Mouse (Mus musculus) brain, embryonic 14.5 days (tissue): ENCODE data around the gene Rce1.

Experiments used
- CTCF ChIP-seq: fragments of 200-500 bp; IDR thresholded peaks from 2 replicates; pipeline ENCODE4 v1.5.1; 2012; ENCODE audit warnings: inconsistent platforms, mild to moderate bottlenecking, moderate library complexity, borderline replicate concordance; ENCODE audit not compliant: insufficient read depth, insufficient read length; ENCODE audit errors: extremely low read depth
- POLR2A ChIP-seq: fragments of 200-500 bp; IDR thresholded peaks from 2 replicates; pipeline ENCODE4 v1.6.1; 2012; ENCODE audit warnings: mild to moderate bottlenecking, inconsistent platforms, borderline replicate concordance; ENCODE audit not compliant: poor library complexity, insufficient read depth, insufficient read length, severe bottlenecking; ENCODE audit errors: extremely low read depth

DNA sequence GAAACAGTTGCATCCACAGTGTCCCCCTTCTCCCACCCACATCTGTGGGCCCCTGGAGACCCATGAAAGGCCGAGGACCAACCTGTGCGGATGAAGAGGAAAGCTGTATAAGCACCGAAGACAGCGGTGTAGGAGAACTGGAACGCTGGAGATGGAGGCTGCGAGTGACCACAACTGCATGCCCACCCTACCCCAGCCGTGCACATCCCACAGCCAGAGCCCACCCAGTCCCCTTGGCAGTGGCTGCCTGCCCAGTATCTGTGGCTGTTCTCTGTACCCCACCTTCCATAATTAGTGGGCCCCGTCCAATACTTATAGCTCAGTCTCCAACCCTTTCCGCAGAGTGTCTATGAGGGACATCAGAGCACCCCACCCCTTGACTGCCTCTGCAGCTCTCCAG is 2.0 kb downstream of the Rce1 start:
- no peak for TF ChIP-seq CTCF
- TF ChIP-seq POLR2A = no peak
